Mouse (Mus musculus): ENCODE measurements around the gene Gm20890.
"Not testable (repeated sequence)": the region's sequence is repeated elsewhere in the genome, so short reads cannot be mapped to it uniquely, and the experiment has no call there.

Gene Gm20890

GRCm38 (mm10) chrY:26776699-26777098 lies at the start of gene Gm20890:
Gene Gm20890 (minus strand): TSS chrY:26776799.
- in situ Hi-C loops (cut with MseI, MboI), result not testable (repeated sequence)
